Mouse (Mus musculus): ENCODE measurements around the gene St8sia4. TPM values are rescaled to one million over a fixed set of nuclear protein-coding genes. Genes with fewer than 3 reads are reported as not detected.
A peak's percentile ranks its signal among the peaks of the same experiment; 100 is the strongest.

St8sia4 gene
- polyA plus RNA-seq, 1 experiment from 2014 or later, result 1.5 TPM

GRCm38 (mm10) chr1:95665951-95666484, 1.4 kb downstream of the St8sia4 start:
- TF ChIP-seq CTCF (IDR thresholded peaks at IDR 0.05; ENCODE audit: low read depth), result no peak
- Histone ChIP-seq H3K9me3 (ENCODE audit: control insufficient read depth) (no peaks in the 10 kb centered on the region), H3K4me3 (ENCODE audit: low read depth, low read length) (peak overlapping the region; percentile 57), H3K36me3 (ENCODE audit: control insufficient read depth, insufficient read depth) (no peaks in the 10 kb centered on the region), H3K27ac (ENCODE audit: low read depth, low read length) (no peak overlapping the region), H3K4me2 (replicated peaks; ENCODE audit: low read depth) (peak overlapping the region; percentile 84), H3K9ac (ENCODE audit: low read depth, low read length) (no peak overlapping the region), H3K4me1 (replicated peaks; ENCODE audit: control insufficient read depth, insufficient read depth, low read length) (no peaks in the 10 kb centered on the region), H3K27me3 (replicated peaks; ENCODE audit: control insufficient read depth, insufficient read depth, low read length) (0 out of 2 replicates have a peak, but pooled peaks cover 3% of the 10 kb centered on the region)
- ATAC-seq, result no peak
- whole genome bisulfite sequencing, result 1% methylated on average over 17 of the region's 17 CpGs

GRCm38 (mm10) chr1:95664969-95665702, 2.2 kb downstream of the St8sia4 start:
- Histone ChIP-seq H3K9me3 (ENCODE audit: control insufficient read depth) (no peaks in the 10 kb centered on the region), H3K36me3 (ENCODE audit: control insufficient read depth, insufficient read depth) (no peaks in the 10 kb centered on the region), H3K27ac (ENCODE audit: low read depth, low read length) (no peak overlapping the region), H3K4me1 (replicated peaks; ENCODE audit: control insufficient read depth, insufficient read depth, low read length) (no peaks in the 10 kb centered on the region), H3K4me2 (replicated peaks; ENCODE audit: low read depth) (peak overlapping the region; percentile 84), H3K4me3 (ENCODE audit: low read depth, low read length) (peak overlapping the region; percentile 57), H3K9ac (ENCODE audit: low read depth, low read length) (no peak overlapping the region), H3K27me3 (replicated peaks; ENCODE audit: control insufficient read depth, insufficient read depth, low read length) (0 out of 2 replicates have a peak, but pooled peaks cover 3% of the 10 kb centered on the region)
- WGBS, result 32% methylated on average over 22 of the region's 22 CpGs
- no peak for ATAC-seq
- no peak for TF ChIP-seq CTCF (IDR thresholded peaks at IDR 0.05; ENCODE audit: low read depth)

- H3K4me1 ChIP-seq (replicated peaks; ENCODE audit: control insufficient read depth, insufficient read depth, low read length), result no peaks in the 10 kb centered on the region
- TF ChIP-seq CTCF (IDR thresholded peaks at IDR 0.05; ENCODE audit: low read depth), result no peak; the same call in 1 of the 2 replicates
These were observed 3.0 kb downstream of the St8sia4 start for GRCm38 (mm10) chr1:95664321-95664825.

GRCm38 (mm10) chr1:95657051-95657668, 10.2 kb downstream of the St8sia4 start:
- Histone ChIP-seq H3K4me3 (ENCODE audit: low read depth, low read length) (no peak overlapping the region), H3K27ac (ENCODE audit: low read depth, low read length) (no peak overlapping the region), H3K4me1 (replicated peaks; ENCODE audit: control insufficient read depth, insufficient read depth, low read length) (no peaks in the 10 kb centered on the region), H3K27me3 (replicated peaks; ENCODE audit: control insufficient read depth, insufficient read depth, low read length) (no peaks in the 10 kb centered on the region), H3K4me2 (replicated peaks; ENCODE audit: low read depth) (no peak overlapping the region), H3K9ac (ENCODE audit: low read depth, low read length) (no peak overlapping the region), H3K9me3 (ENCODE audit: control insufficient read depth) (no peaks in the 10 kb centered on the region), H3K36me3 (ENCODE audit: control insufficient read depth, insufficient read depth) (no peaks in the 10 kb centered on the region)
- 74% methylated on average over 5 of the region's 5 CpGs for WGBS
- ATAC-seq, result no peak
- TF ChIP-seq CTCF (IDR thresholded peaks at IDR 0.05; ENCODE audit: low read depth), result no peak

More at GRCm38 (mm10) chr1:95664321-95664825, 3.0 kb downstream of the St8sia4 start:
- H3K27ac ChIP-seq (ENCODE audit: low read depth, low read length), result no peak overlapping the region
- 41% methylated on average over 4 of the region's 4 CpGs for WGBS
- H3K4me3 ChIP-seq (ENCODE audit: low read depth, low read length), result no peak overlapping the region
- H3K27me3 ChIP-seq (replicated peaks; ENCODE audit: control insufficient read depth, insufficient read depth, low read length), result 0 out of 2 replicates have a peak, but pooled peaks cover 3% of the 10 kb centered on the region
- no peak overlapping the region for H3K9ac ChIP-seq (ENCODE audit: low read depth, low read length)
- no peak for ATAC-seq
- no peaks in the 10 kb centered on the region for H3K36me3 ChIP-seq (ENCODE audit: control insufficient read depth, insufficient read depth)
- H3K9me3 ChIP-seq (ENCODE audit: control insufficient read depth), result no peaks in the 10 kb centered on the region
- peak overlapping the region; percentile 84 for H3K4me2 ChIP-seq (replicated peaks; ENCODE audit: low read depth)

- no peaks in the 10 kb centered on the region for H3K9me3 ChIP-seq (ENCODE audit: control insufficient read depth)
- no peak for TF ChIP-seq CTCF (IDR thresholded peaks at IDR 0.05; ENCODE audit: low read depth)
- H3K36me3 ChIP-seq (ENCODE audit: control insufficient read depth, insufficient read depth), result no peaks in the 10 kb centered on the region
- no peak for ATAC-seq
- no peak overlapping the region for H3K4me2 ChIP-seq (replicated peaks; ENCODE audit: low read depth)
- 81% methylated on average over 9 of the region's 9 CpGs for WGBS
- H3K27me3 ChIP-seq (replicated peaks; ENCODE audit: control insufficient read depth, insufficient read depth, low read length), result no peaks in the 10 kb centered on the region
- no peak overlapping the region for H3K9ac ChIP-seq (ENCODE audit: low read depth, low read length)
- H3K27ac ChIP-seq (ENCODE audit: low read depth, low read length), result no peak overlapping the region
- H3K4me3 ChIP-seq (ENCODE audit: low read depth, low read length), result no peak overlapping the region
- H3K4me1 ChIP-seq (replicated peaks; ENCODE audit: control insufficient read depth, insufficient read depth, low read length), result no peaks in the 10 kb centered on the region
These were observed 11.8 kb downstream of the St8sia4 start for GRCm38 (mm10) chr1:95655564-95655963.

- H3K27me3 ChIP-seq (replicated peaks; ENCODE audit: control insufficient read depth, insufficient read depth, low read length), result no peaks in the 10 kb centered on the region
These were observed 13.9 kb downstream of the St8sia4 start for GRCm38 (mm10) chr1:95653445-95653844.

More at GRCm38 (mm10) chr1:95653445-95653844, 13.9 kb downstream of the St8sia4 start:
- Histone ChIP-seq H3K36me3 (ENCODE audit: control insufficient read depth, insufficient read depth) (no peaks in the 10 kb centered on the region), H3K4me2 (replicated peaks; ENCODE audit: low read depth) (no peak overlapping the region), H3K27ac (ENCODE audit: low read depth, low read length) (no peak overlapping the region), H3K9me3 (ENCODE audit: control insufficient read depth) (no peaks in the 10 kb centered on the region), H3K9ac (ENCODE audit: low read depth, low read length) (no peak overlapping the region), H3K4me3 (ENCODE audit: low read depth, low read length) (no peak overlapping the region), H3K4me1 (replicated peaks; ENCODE audit: control insufficient read depth, insufficient read depth, low read length) (no peaks in the 10 kb centered on the region)
- ATAC-seq, result no peak
- no peak for TF ChIP-seq CTCF (IDR thresholded peaks at IDR 0.05; ENCODE audit: low read depth)
- WGBS, result 89% methylated on average over 8 of the region's 8 CpGs

All from intestine, postnatal 0 days (tissue).